Mouse (Mus musculus) left cerebral cortex, postnatal 14 days (tissue): ENCODE measurements around the gene Olfr917. TPM values are rescaled to one million over a fixed set of nuclear protein-coding genes. Genes with fewer than 3 reads are reported as not detected.

ENCODE experiments used
- DNase-seq, 2 experiments: peaks; one replicate each; pipeline ENCODE4 v3.0.0; 2021 to 2022; ENCODE audit warnings: low spot score in 2 of 2, mixed read lengths in 1 of 2
- intact Hi-C: fragments of 180-260 bp; cut with DNase I; formaldehyde crosslinking; loops from one replicate; pipeline ENCODE4 v1.15.1; 2025
- long read RNA-seq, 2 experiments: library from polyadenylated mRNA; stranded (forward); transcript quantifications; one replicate each; pipeline ENCODE4 v2.0.0; 2021
- total RNA-seq, 2 experiments: library from RNA; stranded (reverse); gene quantifications; 2 replicates each; pipeline ENCODE4 v1.2.3; 2021

Olfr917 gene
- total RNA-seq, result not detected
- long read RNA-seq, experiment 1, result 0 reads
- long read RNA-seq, experiment 2, result 0 reads

DNA sequence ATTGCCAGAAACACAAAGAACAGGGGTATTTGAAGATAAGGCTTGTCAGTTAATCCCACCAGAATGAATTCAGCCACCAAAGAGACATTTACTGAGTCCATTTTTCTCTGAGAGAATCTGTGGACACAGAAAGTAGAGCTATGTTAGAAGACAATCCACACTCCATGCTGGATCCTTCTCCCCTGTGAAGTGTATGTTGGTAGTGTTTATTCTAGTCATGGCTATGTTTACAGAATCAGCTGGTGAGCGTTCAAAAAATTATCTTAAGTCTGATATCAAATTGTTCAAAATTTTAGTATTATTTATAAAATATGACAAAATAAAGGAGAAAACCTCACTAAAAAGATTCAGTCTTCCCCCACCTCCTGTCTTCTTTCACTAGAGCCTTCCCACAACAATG, at the start of gene Olfr917:
Gene Olfr917 (minus strand): TSS at position 101 of the 400 bp plus-strand sequence.
- intact Hi-C loops, result no loop called here
- no peak for DNase-seq

DNA sequence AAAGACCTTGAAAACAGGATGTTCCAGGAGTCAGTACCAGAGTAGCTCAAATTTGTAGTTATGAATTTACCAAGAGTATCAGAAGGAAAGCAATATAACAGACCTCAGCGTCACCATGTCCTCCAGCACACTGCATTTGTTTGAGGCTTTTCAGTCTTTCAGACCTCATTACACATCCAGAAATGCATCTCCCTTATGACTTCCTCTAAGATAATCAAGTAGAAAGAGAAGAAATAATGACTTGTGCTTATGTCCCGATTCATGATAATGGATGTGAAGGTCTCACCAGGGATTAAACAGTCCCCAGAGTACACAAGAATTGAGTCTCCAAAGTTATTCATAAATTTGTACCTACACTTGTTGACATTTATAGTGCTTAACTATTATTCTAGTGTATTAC, 8.9 kb upstream of the Olfr917 start, which contains the start of gene Olfr918:
Gene Olfr918 (minus strand): TSS at position 101 of the 400 bp plus-strand sequence.
- no peak for DNase-seq
- intact Hi-C loops, result no loop called here

DNA sequence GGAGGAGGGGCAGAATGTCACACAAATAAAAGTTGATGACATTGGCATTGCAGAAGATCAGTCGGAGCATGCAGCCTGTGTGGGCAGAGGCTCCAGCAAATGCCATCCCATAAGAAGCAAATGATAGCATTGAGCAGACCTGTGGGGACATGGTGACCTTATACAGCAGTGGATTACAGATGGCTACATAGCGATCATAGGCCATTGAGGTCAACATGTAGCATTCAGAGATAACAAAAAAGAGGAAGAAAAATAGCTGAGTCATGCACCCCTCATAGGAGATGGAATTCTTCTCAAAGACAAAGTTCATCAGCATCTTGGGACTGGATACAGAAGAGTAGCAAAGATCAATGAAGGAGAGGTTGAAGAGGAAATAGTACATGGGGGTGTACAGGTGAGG, 7.2 kb upstream of the Olfr917 start:
- DNase-seq, result no peak
- intact Hi-C loops, result no loop called here

DNA sequence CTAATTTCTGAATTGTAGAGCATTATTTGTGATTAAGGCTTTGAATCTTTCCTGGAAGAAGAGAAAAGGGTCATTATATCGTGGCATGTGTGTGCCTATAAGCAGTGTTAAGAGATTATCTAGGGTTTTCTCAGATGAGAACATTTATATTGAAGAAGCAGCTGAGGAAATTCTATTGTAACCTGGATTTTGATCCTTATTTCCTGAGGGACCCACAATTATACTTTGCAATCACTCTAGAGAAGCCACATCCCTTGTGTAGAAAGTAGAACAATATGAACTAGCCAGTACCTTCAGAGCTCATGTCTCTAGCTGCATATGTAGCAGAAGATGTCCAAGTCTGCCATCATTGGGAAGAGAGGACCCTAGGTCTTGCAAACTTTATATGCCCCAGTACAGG, 5.9 kb downstream of the Olfr917 start, which contains the start of gene Olfr916:
Gene Olfr916 (minus strand): TSS at position 101 of the 400 bp plus-strand sequence.
- intact Hi-C loops, result no loop called here
- DNase-seq, result no peak

DNA sequence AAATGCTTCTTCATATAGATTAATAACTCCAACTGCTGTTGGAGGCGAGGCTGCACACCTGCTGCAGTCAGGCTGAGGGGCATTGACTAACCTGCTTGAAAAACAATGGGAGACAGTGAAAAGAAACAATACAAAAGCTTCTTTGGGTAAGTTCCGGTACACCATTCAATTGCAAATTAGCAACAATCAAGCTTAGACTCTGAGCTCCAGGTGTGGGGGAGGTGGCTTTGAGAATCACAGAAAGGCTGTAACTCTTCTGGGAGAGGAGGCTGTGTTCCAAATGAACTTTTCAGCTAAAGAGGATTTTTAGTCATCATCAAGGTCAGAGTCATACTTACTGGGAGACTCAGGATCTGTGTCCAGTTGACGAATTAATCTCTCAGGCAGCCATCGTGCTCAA, 33.2 kb downstream of the Olfr917 start:
- intact Hi-C loops, result no loop called here
- DNase-seq, result no peak

Other genes with a start within 250 kb of the Olfr917 start
- not detected for gene Olfr901, start 236.4 kb downstream of the Olfr917 start, total RNA-seq
- gene Olfr902, start 218.2 kb downstream of the Olfr917 start, total RNA-seq, result not detected
- not detected for gene Olfr904, start 202.7 kb downstream of the Olfr917 start, total RNA-seq
- gene Olfr905, start 194.7 kb downstream of the Olfr917 start, total RNA-seq, result not detected
- not detected for gene Olfr906, start 178.8 kb downstream of the Olfr917 start, total RNA-seq
- not detected for gene Olfr907, start 170.0 kb downstream of the Olfr917 start, total RNA-seq
- not detected for gene Olfr911-ps1, start 144.3 kb downstream of the Olfr917 start, total RNA-seq
- not detected for gene Olfr910, start 128.0 kb downstream of the Olfr917 start, total RNA-seq
- gene Olfr912, start 85.7 kb downstream of the Olfr917 start, total RNA-seq, result not detected
- not detected for gene Olfr913, start 73.1 kb downstream of the Olfr917 start, total RNA-seq
- gene Olfr914, start 60.7 kb downstream of the Olfr917 start, total RNA-seq, result not detected
- not detected for gene Olfr916, start 6.0 kb downstream of the Olfr917 start, total RNA-seq
- not detected for gene Olfr918, start 8.8 kb upstream of the Olfr917 start, total RNA-seq
- gene Olfr919, start 37.8 kb upstream of the Olfr917 start, total RNA-seq, result not detected
- 1 to 10 TPM; 6.5 to 8.3 TPM for gene Vwa5a, start 52.4 kb upstream of the Olfr917 start, total RNA-seq
- under 1 TPM in 1 of 2 experiments, not detected in 1; 0.09 TPM for gene Olfr920, start 86.5 kb upstream of the Olfr917 start, total RNA-seq
- gene Olfr921, start 107.2 kb upstream of the Olfr917 start, total RNA-seq, result not detected
- not detected for gene Olfr922, start 148.8 kb upstream of the Olfr917 start, total RNA-seq
- gene Olfr923, start 160.7 kb upstream of the Olfr917 start, total RNA-seq, result not detected
- not detected for gene Olfr924, start 178.6 kb upstream of the Olfr917 start, total RNA-seq
- not detected for gene Olfr26, start 189.2 kb upstream of the Olfr917 start, total RNA-seq
- gene Olfr926, start 211.3 kb upstream of the Olfr917 start, total RNA-seq, result not detected